Mouse (Mus musculus) CH12F3 (cell line): Measurements from ENCODE around the gene Tyk2.

Source experiments
- in situ Hi-C: fragments of 300-500 bp; cut with MboI; formaldehyde crosslinking; loops from 2 replicates; pipeline ENCODE4 v1.14.3; 2020; ENCODE audit warnings: low sequenced_read_pairs

Gene Tyk2

DNA sequence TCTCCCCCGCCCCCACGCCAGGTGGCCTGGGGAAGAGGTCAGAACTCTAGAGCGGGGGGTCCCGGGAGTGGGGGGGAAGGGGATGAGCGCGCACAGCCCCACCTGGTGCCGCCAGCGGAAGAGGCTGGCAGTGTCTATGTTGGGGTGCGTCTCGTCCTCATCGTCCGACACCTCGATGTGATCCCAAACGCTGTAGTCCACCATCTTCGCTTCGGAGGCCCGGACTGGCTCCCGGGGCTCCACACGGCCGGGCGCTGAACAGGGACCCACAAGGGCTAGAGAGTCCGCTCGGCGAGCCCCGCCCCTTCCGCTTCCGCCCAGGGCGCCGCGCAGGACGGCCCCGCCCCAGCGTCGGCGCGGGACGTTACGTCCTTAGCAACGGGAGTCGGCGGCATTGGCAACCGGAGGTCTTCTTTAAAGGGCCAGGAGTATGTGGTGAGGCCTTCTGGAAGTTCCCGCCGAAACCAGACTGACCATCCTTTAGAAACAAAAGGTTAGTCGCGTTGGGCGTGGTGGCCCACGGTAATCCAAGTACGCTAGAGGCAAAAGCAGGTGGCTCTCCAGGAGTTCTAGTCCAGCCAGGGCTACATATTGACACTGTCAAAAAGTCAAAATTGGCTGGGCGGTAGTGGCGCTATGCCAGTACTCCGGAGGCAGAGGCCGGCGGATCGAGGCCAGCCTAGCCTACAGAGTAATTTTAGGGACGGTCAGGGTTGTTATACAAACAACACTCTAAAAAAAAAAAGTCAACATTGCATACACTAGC, 18.8 kb upstream of the Tyk2 start, which contains the start of gene Cdc37:
Gene Cdc37, minus strand, starts transcription at position 329 of the 766 bp plus-strand sequence.
- in situ Hi-C loops = no loop called here

- in situ Hi-C loops = no loop called here
Measured at GRCm38 (mm10) chr9:21149077-21149653, 18.1 kb upstream of the Tyk2 start.

DNA sequence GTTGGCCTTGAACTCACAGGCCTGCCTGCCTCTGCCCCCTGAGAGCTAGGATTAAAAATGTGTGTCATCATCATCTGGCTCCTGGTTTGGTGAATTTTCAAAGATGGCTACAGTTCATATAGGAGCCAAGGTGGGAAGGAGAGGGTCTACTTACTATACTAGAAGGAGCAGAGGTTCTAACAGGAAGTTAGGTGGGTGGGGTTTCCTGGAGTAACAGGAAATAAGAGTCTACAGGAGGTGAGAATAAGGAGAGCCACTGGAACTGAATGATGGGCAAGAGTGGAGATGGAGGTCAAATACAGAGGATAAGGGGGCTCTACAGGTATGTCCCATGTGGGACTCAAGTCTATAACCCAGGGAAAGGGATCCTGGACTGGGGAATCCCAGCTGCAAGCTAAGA, 17.4 kb upstream of the Tyk2 start:
- in situ Hi-C loops = no loop called here

DNA sequence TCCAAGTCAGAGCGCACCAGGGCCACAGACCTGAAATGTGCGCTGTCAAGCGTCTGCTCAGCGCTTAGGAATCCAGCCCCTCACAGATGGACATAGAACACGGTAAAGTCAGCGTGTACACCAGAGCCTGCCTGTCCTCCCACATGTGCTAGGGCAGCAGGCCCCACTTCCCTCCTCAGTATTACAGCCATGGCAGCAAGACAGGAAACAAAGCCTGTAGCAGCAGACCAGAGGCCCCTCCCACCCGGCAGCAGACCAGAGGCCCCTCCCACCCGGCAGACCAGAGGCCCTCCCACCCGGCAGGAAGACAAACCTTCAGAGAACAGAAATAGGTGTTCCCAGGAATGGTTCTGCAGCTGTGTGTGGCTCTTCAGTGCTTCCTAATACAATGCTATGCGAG, 15.7 kb upstream of the Tyk2 start:
- in situ Hi-C loops = no loop called here

GRCm38 (mm10) chr9:21145431-21145830, 14.4 kb upstream of the Tyk2 start:
- in situ Hi-C loops = no loop called here

DNA sequence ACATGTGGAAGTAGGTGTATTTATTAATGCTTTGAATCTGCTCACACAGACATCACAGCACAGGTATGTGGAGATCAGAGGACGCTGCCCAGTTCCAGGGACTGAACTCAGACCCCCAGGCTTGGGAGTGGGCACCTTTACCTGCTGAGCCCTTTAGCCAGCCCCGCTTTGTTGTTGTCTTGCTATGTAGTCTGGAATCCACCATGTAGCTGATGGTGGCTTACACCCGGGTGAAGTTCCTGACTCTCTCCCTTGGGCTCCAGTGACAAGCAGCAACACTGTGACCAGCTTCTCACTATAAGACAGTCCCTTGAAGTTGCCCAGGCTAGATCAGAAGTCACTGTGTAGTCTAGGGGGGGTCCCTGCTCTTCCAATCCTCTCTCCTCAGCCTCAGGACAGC, 13.3 kb upstream of the Tyk2 start:
- in situ Hi-C loops = loop anchor here (5.0 kb wide), 1 partner anchor 122 kb away; no protein-coding TSS in a partner anchor

- in situ Hi-C loops = loop anchor here (5.0 kb wide), 1 partner anchor 120 kb away; no protein-coding TSS in a partner anchor
Measured at GRCm38 (mm10) chr9:21141922-21142321, 10.9 kb upstream of the Tyk2 start.

GRCm38 (mm10) chr9:21138386-21138785, 7.3 kb upstream of the Tyk2 start:
- in situ Hi-C loops = no loop called here

- in situ Hi-C loops = no loop called here
Measured at GRCm38 (mm10) chr9:21137229-21137628, 6.2 kb upstream of the Tyk2 start.

DNA sequence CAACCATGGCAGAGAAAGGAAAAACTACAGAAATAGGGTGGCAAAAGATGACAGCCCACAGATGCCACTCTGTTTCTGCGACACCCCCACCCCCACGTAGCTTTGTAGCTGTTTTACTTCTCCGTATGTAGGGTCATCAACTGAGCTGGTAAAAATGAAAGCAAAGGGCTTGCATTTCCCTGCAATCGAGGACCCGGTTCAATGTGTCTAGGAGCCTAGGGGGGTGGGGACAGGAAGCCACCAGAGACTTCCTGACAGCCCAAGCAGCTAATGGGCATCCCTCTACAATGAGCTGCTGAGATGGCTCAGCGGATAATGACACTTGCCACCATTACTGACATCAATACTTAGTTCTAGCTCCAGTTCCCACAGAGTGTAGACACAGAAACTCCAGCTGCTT, 5.4 kb upstream of the Tyk2 start:
- in situ Hi-C loops = no loop called here

DNA sequence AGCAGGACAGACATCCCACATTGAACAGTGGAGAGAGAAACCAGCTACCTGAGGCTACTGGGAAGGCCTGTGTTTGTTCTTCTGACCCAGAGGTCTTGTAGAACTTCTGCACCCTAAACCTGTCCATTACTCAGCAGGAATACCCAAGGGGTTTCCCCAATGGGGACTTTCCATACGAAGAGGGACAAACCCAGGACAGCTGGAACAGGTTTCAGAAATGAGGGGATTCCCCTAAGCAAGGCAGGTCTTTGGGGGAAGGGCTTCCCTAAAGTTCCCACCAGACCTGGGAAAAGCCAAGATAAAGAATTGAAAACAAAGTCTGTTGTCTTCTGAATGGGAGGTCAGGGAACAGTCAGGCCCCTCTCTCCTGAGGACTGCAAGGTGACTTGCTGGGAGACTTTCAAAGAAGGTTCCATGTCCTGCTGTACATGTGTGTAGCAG, 4.9 kb upstream of the Tyk2 start:
- in situ Hi-C loops = no loop called here

GRCm38 (mm10) chr9:21135329-21135890, 4.4 kb upstream of the Tyk2 start:
- in situ Hi-C loops = no loop called here

DNA sequence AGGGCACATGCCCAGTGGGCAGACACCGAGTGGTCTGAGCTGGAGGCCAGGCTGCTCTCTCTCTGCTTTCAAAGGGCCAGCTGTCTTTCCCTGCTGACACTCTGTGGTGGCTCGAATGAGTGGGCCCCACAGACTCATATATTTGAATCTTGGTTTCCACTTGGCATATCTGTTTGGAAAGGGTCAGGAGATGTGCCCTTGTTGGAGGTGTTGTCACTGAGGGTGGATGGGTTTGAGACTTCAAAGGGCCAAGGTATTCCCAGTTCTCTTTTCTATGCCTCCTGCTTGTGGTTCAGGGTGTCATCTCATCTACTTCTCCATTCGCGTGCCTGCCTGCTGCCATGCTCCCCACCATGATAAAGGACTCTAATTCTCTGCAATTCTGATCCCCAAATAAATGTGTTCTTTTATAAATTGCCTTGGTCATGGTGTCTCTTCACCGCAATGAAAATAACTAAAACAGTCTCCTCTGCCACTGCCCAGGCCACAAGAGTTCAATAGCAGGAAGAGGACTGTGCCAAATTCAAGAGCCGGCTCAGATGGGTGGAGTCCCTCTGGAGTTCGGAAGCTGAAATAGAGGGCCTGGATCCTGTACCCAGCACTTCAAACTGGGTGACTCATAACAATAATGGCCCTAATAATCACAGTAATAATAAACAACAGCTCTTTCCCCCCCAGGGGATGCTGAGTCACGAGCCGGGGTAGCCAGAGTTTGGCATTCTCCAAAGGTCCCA, 3.7 kb upstream of the Tyk2 start:
- in situ Hi-C loops = no loop called here

DNA sequence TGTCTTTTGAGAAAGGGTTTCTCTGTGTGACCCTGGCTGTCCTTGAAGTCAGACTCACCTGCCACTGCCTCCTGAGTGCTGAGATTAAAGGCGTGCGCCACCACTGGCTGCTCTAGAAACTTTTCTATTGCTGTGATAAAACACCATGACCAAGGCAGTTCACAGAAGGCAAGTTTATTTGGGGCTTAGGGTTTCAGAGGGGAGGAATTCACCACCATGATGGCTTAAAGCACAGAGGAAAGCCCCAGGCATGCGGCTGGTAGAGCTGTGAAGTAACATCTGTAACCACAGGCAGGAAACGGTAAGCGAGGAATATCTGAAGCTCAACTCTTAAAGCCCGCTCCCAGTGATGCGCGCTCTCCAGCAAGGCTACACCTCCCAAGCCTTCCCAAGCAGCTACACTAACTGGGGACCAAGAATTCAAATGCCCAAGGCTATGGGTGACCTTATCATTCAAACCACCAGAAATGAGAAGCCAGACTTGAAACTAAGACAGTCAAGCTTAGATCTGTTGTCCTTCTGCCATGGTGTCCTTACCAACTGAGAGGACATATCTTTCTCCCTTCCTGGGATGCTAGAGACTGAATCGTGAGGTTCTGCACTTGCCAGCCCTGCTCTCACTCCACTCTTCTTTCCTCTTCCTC, 2.1 kb upstream of the Tyk2 start:
- in situ Hi-C loops = no loop called here

- in situ Hi-C loops = no loop called here
Measured at GRCm38 (mm10) chr9:21132102-21132775, 1.2 kb upstream of the Tyk2 start.

DNA sequence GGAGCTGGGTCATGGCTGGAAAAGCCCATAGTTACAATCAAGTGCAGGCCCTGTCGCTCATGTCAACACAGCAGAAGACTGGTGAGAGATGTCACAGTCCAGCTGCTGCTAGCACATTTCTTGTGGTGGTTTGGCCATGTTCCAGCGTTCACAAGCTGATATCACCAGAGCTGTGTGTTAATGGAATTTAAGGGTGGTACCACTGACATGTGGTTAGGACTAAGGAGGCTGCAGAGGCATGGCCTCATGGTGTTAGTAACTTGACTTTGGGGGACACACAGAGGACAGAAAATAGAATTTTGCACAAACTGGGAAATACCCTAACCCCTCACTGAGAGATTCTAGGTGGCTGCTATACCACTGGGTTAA, 4.8 kb downstream of the Tyk2 start:
- in situ Hi-C loops = no loop called here

DNA sequence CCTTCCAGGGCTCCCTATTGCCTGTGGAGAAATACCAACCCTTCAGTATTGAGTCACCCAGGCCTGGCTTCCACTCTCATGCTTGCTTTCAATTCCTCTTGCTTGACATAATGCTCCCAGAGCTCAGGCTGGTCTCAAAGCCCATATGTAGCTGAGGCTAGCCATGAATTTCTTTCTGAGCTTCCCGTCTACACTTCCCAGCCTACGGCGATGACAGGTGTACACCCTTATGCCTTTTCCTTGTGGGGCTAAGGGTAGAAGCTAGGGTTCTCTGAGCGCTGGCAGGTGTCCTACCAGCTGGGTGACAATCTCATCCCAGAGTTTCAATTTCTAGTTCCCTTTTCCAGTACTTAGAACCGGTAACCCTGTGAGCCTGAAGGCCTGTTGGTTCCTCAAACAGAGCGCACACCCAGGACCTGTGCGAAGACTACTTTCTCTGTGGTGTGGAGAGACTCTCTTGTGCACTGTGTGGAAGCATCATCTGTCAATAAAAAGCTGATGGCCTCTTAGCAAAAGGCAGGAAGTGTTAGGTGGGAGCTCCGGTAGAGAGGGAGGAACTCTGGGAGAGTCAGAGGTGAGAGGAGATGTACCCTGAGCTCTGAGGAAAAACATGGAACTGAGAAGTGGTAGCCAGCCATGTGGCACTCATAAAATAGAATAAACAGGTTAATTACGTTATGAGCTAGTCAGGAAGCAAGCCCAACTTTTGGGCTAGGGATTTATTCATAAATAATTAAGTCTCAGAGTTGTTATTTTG, 5.4 kb downstream of the Tyk2 start:
- in situ Hi-C loops = no loop called here

- in situ Hi-C loops = no loop called here
Measured at GRCm38 (mm10) chr9:21124837-21125236, 6.2 kb downstream of the Tyk2 start.

DNA sequence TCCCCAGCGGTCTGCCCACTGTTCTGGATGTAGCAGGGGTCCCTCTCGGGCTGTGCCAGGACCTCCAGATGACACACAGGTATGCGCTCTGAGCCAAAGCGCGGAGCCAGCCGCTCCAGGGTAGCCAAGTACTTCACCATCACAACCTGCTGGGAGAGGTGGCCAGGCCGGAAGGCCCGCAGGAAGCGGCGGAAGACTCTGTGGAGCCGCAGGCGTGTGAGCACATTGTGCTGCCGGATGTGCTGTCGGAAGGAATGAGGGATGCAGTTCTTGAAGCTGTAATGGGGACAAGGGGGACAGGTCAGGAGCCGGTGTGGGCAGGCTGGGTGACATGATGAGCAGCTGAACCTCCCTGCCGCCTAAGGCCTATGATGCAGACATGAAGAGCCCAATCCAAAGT, 9.6 kb downstream of the Tyk2 start:
- in situ Hi-C loops = no loop called here

GRCm38 (mm10) chr9:21117073-21117472, 14.0 kb downstream of the Tyk2 start:
- in situ Hi-C loops = no loop called here
